Mouse (Mus musculus): ENCODE data around the gene Wdr24.

Gene Wdr24

DNA sequence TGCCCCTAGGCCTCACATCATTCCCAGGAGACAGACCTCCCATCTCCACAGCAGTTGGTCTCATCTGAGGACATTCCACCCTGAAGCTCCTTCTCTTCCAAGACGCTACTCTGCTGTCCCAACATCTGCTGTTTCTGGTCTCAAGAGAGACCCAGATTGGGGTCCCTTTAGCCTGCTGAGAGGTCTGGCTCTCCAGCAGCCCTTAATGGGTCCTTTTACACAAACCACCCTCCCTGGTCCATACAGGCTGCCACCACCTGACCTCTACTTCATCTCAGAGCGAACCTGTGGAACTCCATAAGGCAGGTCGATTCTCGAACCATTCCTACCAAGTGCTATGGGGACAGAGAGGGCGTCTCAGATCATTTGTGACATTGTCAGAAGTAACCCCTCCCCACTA is 15.4 kb upstream of the Wdr24 start:
- no peak for DNase-seq

GRCm38 (mm10) chr17:25808789-25809605 is 14.4 kb upstream of the Wdr24 start, which contains the start of gene Fbxl16:
Fbxl16 (plus strand) TSS chr17:25809085.
- DNase-seq, result peak; percentile 95

- DNase-seq, result peak; percentile 72
These were observed 13.7 kb upstream of the Wdr24 start for GRCm38 (mm10) chr17:25809606-25810340.

- DNase-seq, result no peak
These were observed 12.5 kb upstream of the Wdr24 start for GRCm38 (mm10) chr17:25810890-25811289.

DNA sequence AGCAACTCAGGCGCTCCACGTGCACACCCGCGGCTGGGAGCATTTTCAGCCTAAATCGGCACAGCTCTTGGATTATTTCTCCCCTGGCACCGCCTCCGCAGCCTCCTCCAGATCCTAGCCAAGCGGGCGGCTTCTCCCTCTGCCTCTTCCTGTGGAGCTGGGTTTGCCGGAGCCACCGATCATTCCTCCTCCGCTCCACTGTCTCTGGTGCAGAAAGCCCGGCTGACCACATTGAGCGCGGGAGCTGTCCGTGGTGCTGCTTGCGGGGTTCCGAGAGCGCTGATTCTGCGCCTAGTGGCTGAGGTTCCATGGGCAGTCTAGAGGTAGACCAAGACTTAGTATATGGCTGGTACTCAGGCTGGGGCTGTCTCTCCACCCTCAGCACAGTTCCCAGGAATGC is 10.0 kb upstream of the Wdr24 start:
- peak; percentile 87 for DNase-seq

GRCm38 (mm10) chr17:25817662-25818061 is 5.8 kb upstream of the Wdr24 start:
- DNase-seq, result no peak

- peak; percentile 35 for DNase-seq
These were observed 4.3 kb upstream of the Wdr24 start for GRCm38 (mm10) chr17:25818851-25819780.

GRCm38 (mm10) chr17:25824362-25825142 is 1.1 kb downstream of the Wdr24 start:
- DNase-seq, result no peak

GRCm38 (mm10) chr17:25825311-25825710 is 1.9 kb downstream of the Wdr24 start:
- no peak for DNase-seq

GRCm38 (mm10) chr17:25825984-25826570 is 2.6 kb downstream of the Wdr24 start:
- DNase-seq, result no peak

GRCm38 (mm10) chr17:25827011-25827410 is 3.6 kb downstream of the Wdr24 start:
- no peak for DNase-seq

DNA sequence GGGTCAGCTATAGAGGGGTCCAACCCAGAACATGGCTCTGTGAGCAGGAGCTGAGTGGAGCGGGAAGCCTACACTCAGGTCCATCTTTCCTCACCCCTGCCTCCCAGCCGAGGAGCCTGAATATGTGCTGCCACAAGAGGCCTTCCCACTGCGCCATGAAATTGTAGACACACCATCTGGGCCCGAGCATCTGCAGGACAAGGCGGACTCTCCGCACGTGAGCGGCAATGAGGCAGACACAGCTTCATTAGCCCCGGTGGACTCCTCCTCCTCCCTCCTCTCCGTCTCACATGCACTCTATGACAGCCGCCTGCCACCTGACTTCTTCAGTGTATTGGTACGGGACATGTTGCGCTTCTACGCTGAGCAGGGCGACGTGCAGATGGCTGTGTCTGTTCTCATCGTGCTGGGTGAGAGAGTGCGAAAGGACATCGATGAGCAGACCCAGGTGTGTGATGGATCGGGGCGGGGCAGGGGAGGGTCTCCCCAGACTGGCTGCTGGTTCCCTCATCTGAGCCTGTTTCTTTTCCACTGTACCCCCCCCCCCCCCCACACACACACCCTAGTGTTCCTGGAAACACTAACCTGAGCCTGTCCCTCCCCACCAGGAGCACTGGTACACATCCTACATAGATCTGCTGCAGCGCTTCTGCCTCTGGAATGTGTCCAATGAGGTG is 4.3 kb downstream of the Wdr24 start:
- DNase-seq, result no peak

- no peak for DNase-seq
These were observed 4.8 kb downstream of the Wdr24 start for GRCm38 (mm10) chr17:25828223-25828594.

DNA sequence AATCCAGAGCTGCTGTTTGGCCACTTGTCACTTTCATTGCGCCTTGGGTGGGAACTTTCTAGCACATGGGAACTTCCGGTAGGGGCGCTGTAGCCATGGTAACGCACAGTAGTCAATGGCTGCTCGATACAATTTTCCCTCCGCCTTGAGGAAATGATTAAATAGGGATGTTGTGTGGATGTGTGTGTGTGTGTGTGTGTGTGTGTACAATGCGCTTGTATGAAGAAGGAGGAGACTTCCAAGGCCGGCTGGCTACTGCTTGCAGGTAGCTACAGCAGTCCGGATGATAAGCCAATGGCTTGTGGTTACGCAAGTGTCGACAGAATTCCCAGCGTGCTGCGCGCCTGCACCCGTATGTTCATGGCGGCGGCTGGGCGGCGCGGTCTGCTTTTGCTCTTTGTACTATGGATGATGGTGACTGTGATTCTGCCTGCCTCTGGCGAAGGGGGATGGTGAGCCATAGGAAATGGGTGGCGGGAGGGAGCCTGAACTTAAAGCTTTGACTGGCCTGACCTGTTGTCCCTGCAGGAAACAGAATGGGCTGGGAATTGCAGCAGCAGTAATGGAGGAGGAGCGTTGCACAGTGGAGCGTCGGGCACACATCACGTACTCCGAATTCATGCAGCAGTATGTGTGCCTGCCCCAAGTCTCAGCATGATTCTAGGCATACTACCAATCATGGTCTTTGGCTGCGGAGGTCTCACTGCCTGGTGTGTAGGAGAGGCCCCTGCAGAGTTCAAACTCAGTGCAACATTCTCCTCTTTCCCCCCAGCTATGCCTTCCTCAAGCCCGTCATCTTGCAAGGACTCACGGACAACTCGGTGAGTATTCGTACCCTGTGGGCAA is 5.5 kb downstream of the Wdr24 start, which contains the start of gene Jmjd8:
TSS of gene Jmjd8 (plus strand) at position 156 of the 846 bp plus-strand sequence.
- DNase-seq, result peak; percentile 90

DNA sequence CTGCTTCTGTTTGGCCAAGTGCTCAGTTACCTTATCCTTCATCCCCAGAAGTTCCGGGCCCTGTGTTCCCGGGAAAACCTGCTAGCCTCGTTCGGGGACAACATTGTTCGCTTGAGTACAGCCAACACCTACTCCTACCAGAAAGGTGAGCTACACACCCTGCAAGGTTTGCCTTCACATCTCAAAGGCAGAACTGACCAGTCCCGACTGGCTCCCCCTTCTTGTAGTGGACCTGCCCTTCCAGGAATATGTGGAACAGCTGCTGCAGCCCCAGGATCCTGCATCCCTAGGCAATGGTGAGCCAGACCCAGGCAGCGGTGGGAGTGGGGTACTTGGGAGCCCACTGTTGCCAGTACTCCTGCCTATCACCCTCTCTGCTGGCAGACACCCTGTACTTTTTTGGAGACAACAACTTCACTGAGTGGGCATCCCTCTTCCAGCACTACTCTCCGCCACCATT is 6.2 kb downstream of the Wdr24 start:
- DNase-seq, result no peak

DNA sequence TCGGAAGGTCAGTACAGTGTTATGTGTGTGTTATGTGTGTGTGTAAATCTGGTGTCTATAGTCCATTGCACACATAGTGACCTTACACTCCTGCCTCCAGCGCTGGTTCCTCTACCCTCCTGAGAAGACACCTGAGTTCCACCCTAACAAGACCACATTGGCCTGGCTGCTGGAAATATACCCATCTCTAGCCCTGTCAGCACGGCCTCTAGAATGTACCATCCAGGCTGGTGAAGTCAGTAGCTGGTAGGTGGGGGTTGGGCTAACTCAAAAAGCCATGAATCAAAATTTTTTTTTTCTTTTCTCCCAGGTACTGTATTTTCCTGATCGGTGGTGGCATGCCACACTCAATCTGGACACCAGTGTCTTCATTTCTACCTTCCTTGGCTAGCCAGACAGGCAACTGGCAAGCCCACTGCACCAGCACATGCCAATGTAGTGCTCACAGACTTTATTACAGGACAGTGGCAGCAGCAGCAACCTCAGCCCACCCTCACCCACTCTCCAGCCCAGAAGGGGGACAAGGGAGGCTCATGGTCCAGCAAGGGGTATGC is 6.8 kb downstream of the Wdr24 start:
- DNase-seq, result no peak

DNA sequence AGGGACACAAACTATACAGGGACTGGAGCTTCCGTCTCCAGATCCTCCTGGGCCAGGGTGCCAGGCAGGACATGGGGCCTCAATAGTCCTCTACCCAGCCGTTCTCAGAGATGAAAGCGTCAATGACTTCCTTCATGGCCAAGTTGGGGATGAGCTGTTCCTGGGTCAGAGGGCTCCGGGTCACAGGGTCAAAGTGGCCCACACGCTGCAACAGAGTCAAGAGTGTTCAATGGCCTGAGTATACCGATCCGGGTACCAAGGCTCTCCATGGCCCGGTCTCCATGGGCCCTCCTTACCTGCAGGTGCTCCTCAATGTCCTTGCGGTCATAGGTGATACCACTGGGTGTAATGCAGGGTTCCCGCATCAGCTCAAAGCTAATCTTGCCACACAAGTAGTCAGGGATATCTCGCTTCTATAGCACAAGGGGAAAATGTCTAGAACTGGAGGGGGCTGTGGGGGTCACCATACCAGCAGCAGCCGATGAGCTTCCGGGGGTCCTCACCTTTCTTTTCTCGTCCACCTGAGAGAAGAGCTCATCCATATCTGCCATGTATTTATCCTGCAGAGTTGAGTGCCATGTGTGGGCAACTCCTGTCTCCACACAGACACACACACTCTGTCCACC is 7.5 kb downstream of the Wdr24 start:
- DNase-seq, result no peak

DNA sequence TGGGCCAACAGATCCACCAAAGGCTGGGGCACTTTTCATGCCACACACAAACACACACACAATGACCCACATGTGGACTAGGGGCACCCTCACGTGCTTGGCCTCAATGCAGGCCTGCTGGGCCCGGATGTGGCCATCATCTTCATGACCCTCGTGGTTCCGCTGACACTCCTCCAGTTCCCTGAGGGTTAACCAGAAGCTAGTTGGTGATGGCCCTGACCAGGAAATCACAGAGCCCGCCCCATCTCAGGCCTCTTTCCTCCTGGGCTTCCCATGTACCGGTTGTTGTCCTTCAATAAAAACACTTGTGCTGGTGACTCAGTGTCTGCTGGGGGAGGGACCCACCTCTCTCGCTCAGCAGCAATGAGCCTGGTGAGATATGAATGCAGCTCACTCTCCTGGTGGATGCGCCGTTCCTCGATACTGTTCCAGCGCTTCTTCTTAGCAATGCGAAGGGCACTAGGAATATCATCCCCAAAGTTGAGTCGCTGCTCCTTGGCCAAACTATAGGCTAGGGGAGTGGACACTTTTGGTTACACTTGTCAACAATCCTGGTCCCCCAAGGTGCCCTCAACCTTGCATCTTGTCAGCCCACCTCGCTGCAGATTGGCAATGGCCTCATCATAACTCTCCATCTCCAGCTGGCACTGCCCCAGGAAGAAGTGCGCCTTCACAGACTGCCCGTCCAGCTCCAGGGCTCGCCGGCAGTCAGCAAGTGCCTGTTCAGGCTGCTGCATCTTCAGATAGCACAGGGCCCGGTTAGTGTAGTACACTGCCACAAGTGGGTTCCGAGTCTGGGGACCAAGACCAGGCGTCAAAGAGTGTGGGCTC is 8.2 kb downstream of the Wdr24 start:
- no peak for DNase-seq

All from retina, postnatal 1 day (tissue).